Mouse (Mus musculus) spleen, adult 12 weeks (tissue): ENCODE results near the gene Ntm.

Experiments used
- DNase-seq: peaks from one replicate; pipeline ENCODE4 v3.0.0; 2022; ENCODE audit warnings: low spot score

Gene Ntm

DNA sequence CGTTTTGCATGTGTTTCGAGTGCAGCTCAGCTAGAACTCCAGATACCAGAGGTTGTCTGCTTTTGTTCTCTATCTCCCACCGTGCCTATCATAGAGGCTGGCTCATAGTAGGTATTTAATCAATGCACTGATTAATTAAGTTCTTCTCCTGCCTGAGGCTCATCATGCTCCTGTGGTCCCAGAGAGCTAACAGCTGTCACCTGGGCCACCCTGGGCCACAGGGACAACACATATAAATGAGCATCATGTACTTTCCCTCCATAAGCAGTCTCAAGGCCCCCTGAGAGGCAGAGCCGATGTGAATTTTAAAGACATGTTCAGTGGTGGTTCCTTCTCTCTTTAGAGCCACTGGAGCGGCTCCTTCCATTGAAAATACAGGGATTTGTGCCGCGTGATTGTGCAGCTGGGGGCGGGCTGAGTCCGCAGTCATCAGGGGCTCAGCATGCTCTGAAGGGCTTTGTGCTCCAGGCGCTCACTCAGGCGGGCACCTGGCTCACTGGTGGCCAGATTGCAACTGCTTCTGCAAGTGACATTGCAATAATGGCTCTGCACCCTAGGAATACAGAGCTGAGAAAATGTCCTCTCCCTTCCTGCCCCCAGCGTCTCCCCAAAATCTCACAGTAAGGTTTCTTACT, 160.8 kb downstream of the Ntm start:
- DNase-seq, result no peak

DNA sequence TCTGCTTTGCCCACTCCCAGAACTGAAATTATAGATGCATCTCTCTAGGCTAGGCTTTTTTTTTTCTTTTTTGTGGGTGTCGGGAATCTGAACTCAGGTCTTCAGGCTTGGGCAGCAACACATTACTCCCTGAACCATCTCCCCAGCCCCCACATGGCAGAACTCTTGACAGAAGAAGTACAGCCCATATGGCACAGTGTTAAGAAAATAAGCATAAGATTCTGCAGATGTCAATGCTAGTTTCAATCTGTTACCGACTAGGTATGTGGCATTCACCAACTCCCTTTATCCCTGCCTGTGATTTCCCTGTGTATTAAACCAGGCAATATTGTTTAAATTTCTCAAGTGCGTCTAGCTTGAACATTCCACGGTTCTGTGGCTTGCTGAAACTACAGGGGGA, 166.7 kb downstream of the Ntm start:
- DNase-seq, result no peak

DNA sequence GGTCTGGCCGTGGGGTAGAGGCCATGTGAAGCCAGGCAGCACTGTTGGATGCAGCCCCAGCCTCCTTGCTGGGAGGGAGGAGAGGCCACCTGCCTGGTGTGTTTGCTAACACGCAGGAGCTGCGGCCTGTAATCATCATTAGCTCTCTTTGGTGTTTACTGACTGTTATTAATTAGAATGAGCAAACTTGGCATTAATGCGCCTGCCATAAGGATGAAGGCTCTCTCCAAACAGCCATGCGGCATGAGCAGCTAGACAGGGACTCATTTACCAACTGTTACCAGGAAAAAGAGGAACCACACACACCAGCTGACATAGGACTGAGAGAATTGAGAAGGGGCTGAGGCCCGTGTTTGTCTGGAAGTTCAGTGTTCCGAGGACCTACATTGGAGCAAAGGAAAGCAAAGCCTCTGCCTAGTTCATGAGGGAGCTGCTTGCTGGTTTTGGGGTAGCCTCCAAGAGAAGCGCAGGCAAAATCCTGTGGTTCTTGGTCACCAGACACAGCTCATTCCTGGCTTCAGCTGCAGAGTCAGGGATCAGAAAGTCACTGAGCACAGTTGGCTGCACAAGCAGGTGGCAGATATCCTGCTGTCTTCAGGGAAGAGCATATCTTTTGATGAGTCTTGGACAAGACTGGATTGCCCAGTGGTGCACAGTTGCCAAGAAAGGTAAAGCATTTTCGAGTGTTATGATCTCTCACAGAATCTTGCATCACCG, 171.6 kb downstream of the Ntm start:
- no peak for DNase-seq

DNA sequence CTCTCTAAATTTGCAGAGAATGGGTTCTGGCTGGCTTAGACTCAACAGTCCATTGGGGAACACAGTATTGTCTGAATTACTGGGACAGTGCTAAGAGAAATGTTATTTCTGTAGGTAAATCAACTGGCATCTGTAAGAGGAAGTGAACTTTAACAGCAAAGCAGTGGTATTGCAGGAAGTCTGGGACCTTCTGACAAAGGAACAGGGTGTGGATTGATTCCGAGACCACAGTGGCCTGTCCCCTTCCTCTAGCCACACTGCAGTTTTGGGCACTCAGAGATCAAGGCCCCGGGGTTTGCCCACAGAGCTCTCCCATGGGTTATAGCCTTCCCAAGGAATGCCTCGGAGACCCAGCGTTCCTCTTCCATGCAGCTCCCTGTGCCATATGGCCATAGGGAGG, 172.9 kb downstream of the Ntm start:
- DNase-seq, result no peak

DNA sequence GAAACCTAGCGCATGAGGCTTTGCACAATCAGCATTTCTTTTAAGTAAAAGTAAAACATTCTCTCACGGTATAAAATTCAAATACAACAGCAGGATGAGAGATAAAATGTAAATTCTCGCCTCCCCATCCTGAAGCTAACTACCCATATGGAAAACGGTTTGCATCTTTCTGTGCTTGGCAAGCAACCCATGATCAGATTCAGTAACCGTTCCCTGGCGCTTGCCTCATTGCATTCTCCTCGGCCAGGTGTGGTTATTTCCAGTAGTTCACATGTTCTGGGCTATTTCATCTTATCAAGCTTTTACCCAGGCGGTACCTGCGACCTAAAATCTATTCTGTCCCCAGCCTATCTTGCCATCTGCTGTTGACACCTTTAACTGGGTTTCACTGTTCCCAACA, 174.1 kb downstream of the Ntm start:
- DNase-seq, result no peak

DNA sequence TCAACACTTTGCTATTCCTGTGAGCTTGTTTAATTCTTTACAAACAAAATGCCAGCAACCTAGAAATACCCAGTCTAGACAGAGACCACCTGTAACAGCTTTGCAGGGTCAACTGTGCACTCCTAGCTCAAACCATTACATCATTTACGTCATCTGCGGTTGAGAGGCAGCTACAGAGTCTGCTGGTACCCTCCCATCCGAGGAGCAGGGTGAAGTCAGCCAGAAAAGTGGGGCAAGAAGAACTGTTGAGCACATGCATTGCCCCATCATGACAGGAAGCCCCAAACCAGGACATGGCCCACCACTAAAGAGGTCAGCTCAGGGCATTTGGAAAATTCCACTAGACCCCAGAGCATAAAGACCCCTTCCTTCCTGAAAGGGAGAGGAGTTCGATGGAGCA, 175.5 kb downstream of the Ntm start:
- no peak for DNase-seq

DNA sequence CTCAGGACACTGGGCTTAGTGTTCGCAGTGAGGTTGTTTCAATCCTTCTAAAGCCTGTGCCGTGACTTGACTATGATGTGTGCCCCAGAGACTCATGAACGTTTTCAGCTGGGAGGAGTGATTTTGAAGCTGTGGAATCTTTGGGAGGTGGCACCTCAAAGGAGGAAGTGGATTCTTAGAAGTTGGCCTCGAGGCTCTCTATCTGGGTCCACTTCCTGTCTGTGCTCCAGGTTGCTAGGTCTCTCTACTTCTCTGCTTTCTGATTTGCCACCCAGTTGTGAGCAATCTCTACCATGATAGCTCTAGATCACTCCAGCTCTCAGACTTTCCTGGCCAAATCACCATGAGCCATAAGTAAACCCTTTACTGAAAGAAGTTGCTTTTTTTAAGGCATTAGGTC, 180.2 kb downstream of the Ntm start:
- no peak for DNase-seq

DNA sequence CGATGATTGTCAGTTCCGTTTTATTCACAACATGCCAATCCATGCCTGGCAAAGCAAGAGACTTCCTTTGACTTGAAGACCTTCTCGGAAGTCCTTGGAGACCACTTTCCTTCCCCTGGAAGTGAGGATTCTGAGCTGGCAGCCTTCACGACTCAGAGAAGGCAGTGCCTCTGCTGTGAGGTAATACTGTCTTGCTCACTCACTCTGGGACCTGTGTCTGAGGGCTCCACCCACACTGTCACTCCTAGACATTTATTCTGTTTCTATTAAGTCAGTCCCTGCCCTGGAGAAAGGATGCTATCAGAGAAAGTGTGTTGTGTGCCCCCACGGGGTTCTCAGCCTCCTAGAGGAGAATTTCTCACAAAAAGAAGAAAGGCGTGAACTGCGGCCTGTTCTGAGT, 183.2 kb downstream of the Ntm start:
- no peak for DNase-seq

DNA sequence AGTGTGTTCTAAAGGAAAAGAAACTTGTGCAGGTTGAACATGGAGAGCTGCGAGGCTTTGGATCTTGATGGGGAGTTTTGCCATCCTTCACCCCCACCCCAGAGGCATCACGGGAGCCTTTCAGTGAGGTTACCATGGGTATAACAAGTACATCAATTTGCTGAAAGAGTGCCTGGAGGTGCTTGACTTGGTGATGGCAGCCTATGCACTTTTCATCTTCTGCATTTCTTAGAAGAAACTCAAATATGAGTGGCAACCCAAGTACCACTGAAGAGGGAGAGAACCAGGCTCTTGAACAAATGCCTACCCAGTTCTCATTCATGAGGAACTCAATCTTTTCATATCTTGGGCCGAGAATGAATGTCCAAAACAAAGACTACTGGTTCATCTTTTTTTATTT, 186.0 kb downstream of the Ntm start:
- no peak for DNase-seq

DNA sequence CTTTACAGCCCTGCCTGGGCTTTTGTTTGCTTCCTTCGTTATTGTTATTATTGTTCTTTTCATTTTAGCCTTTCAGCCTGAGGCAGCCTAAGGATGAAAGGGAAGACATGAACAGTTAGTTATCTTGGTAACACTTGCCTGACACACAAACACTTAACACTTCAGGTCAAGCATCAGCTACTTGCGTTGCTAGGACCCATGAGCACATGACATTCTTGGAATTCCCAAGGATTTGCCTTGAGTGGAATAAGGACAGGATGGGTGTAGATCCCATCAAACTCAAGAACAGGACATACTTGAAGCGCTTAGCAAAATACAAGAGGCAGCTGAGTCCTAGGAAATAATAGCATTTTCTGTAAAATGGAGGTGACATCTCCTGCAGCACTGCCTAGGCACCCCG, 186.4 kb downstream of the Ntm start:
- DNase-seq, result no peak

DNA sequence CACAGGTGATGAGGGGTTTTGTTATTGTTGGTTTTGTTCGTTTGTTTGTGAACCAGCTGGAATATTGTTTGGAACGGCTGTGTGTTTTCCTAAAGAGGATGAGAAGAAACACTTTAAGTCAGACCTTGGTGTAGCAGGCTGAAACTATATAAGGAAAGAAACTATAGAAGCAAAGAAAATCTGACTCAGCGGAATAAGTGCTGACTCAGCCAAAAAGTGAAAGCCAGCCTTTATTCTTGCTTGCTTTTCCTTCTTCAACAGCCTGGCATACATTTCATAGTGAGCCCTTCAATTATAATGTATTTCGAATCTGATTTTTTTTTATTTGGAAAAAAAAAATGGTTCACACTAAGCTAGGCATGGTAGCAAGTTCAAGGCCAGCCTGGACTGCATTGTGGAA, 186.9 kb downstream of the Ntm start:
- no peak for DNase-seq

DNA sequence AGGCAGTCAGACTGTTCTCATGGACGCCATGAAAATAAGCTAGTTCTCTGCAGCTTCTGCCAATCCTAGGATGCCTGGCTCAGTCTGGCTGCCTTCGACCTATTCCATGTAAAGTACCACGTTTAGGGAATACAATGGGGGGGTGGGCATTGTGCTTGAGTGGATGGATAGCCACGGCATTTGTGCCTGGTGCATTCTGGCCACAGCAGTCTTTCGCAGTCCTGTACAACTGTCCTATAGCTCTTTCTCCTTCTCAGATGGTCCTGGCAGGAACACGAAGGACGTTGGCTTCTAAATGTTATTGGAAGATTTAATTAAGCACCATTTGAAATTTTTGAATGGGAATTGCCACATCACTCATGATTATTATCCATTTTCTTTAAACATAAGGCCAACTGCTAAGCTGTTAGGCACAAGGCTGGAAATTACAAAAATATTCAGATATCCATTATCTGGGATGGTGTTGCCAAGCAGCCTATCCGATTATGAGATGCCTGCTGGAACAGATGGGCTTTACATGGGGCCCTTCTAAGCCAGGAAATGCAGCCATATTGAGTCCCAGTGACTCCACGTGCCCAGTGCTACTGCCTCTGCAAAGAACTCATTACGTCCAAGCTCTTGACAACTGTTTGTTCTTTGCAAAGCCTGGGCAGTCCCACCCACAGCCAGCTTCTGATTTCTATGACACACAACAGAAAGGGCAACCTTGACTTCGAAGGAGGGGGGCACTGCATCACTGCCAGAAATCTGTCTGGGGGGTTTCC, 190.1 kb downstream of the Ntm start:
- DNase-seq, result no peak

DNA sequence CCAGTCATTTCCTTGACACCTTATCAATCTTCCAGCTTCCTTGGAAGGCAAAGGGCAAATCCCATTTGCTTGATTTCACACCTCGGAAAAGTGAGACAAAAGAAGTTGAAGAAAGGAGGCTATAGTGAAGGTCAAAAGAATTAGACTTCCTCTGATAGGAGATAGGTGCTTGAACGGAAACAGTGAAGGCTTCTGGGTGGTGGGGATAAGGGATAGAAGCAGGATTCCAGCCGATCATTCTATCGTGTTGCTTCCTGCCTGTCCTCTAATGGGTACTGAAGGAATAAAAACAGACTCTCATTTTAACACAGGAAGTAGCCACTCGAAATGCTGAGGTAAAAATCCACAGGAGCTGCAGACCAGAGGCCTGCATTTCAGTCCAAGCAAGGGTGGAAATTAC, 191.1 kb downstream of the Ntm start:
- no peak for DNase-seq

DNA sequence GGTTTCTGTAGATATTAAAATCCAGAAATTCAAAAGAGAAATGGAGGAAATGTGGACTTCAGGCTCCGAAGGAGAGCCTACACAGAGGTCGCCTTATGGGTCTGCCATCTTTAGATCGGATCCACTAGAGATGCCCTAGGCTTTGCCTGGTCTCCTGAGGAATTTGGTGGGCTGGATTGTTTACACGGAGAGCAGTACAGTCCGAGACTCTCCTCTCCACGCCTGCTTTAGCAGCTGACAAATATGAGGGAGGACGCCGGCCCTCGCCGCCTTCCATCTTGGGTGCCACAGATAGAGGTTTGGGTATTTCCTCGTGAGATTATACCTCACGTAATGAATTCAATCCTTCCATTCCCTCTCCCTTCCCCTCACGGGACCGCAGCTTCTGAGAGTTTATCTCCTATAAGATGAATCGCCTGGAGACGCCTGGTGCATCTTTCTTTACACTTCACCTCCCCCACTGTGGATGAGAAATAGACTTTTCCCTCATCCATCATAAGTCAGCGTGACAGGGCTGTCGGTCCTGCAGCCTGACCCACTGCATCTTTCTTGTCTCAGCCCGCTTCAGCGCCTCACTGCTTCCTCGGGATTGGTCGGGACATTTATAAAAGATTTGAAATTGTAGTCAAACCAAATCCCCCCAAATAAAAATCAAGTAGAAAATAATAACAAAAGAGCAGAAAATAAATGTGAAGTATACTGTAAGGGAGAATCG, 191.7 kb downstream of the Ntm start:
- DNase-seq, result no peak

DNA sequence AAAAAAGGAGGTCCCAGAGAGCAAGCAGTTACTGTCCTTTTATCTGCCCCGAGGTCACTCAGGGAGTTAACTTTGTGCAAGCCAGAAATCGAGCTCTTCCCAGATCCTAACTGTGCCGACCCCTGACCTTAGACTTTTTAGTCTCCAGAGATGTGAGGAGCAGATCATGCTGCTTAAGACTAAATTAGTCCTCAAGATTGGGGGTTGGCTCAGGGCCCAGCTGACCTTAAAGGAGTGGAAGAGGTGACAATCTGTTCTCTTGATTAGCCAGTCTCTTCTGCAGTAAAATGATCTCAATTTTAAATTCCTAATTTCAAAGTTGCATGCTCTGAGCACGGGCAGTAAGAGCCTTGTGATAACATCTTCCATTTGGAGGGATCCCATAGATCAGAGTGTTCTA, 193.6 kb downstream of the Ntm start:
- no peak for DNase-seq

DNA sequence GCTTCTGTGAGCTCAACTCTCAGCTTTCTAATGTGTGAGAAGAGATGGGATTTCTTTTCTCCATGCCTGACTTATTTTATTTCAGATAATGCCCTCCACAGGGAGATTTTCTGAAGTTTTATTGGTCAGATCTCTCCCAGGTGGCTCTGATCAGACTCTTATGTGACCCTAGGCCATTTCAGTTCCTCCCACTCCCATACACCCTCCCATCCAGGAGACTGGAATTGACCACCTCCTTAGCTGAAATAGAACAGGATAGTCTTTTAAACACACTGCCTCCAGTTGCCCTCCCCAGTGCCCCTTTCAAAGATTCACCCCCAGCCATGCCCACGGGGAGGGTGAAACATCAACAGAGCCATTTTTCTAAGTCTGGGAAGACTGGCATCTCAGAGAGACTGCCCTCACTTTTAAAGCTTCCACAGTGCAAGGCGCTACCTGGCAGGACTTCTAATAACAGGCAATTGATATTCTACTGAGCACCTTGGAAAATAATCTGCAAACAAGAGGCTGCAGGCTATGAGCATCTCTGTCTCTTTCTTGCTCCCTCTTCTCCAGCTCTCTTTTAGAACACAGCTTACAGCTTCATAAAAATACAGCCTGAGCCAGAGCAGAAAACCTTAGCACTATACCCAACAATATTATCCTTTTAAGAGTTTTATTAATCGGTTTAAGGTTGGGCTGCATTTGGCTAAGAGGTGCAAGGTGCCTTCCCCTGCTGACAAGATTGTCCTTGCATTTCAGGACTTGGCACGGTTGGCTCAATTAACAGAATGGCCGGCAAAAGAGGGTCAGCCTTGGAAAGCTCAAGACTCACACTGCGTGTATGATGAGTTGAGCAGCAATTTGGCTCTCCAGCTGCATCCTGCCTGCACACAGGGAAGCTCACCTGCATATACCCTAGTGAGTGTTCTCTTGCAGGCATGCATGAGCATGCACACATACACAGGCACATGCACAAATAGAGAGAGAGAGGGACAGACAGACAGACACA, 196.7 kb downstream of the Ntm start:
- DNase-seq, result no peak

DNA sequence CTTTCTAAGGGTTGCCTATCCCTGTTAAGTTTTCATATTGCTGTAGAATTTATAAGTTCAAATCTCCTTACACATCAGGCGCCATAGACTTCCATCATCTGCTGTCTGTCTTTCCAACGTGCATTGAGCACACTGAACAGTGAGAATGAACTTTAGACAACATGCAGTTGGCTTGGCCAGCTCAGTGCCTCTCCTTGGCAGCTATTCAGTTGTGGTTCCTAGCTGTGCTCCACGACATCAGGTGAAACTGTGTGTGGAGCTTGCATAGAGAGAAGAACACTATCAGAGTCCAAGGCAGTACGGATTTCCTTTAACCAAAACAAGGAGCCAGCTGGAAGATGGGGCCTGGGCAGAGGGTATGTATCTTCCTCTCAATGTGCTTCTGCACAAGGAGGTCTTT, 199.6 kb downstream of the Ntm start:
- DNase-seq, result no peak

DNA sequence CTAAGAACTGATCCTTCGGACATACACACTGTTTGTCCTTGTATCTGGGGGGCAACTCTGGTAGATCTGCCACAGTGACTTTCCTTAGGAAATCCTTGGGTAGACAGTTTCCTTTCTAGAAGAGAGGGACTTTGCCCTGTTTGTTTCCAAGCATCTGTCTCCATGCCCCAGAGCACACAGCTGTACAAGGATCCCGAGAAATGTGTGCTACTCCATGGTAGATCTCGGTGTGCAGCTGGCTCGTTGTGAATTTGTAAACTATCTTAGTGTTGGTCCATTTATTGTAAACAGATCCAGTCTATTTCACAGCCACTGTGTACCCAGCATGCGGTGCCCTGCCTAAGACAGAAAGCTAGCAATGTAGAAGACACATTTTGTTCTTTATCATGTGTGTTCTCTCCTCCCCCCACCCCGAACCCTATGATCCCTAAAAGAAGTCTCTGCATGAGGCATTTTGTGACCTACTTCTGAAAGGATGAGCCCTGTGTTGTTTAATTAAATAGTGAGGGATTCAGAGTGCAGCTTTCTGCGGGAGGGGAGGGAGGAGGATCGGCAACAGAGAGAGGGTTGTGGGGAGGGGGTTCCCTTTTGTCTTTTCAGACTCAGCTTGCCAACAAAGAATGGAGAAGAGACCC, 200.9 kb downstream of the Ntm start:
- no peak for DNase-seq

DNA sequence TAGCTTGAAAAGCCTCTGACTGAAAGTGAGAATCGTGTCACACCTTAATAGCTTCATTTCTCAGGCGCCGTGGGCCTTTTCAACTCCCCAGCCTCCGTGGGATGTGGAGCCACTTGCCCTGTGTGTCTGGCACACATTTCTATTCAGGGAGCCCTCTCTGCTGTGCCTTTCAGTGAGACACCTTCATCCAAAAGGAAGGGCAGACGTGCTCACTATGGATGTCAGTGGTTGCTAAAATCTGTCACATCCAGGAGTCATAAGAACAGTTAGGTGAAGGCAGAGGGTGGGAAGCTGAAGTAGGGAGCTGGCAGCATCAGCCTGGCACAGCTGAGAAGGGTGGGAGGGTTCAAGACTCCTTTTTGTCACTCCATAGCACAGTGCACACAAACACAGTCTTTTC, 201.4 kb downstream of the Ntm start:
- no peak for DNase-seq

DNA sequence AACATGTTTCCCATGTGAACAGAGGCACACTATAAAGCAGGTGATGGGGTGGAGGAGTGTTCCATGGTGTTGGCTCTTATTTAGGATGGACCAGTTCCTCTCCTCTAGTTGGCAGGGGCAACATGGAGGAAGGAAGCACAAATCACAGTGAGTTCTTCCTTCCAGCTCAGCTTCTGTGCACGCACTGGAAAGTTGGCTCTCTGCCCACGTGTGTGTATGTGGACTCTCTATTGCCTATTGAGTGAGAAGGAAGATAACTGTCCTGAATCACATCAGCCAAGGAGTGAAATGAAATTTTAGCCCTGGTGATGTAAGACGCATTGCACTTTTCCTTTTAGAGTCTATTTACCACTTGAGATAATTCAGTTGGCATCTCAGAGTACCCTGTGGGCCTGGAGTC, 203.0 kb downstream of the Ntm start:
- no peak for DNase-seq

DNA sequence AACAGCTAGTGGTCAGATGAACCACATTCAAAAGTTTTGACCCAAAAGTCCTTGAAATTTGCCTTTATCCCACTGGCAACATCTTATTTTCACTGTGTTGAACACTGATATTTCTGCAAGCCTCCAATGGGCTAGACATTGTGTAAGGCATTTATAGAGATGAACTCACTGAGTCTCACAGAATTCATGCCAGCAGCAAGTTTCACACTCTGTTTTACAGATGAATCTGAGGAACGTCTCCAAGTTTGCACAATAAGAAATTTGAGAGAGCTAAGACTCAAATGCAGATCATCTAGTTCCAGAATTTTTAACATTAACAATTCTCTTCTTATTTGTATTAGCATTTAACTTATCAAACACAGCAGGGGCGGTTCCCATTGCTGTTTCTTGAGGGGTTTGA, 203.9 kb downstream of the Ntm start:
- no peak for DNase-seq
